Mouse (Mus musculus) liver, embryonic 14 days (tissue): Measurements from ENCODE around the gene Cacng6. TPM values are rescaled to one million over a fixed set of nuclear protein-coding genes. Genes with fewer than 3 reads are reported as not detected.

ENCODE experiments used
- polyA plus RNA-seq: library from polyadenylated mRNA; depleted of rRNA; stranded (reverse); fragments of >200 nt; gene quantifications from 2 replicates; pipeline ENCODE4 v1.2.3, GENCODE M21; 2012; rRNA removed

Gene Cacng6
- 0.17 TPM in 1 of 2 replicates, not detected in the other for polyA plus RNA-seq

DNA sequence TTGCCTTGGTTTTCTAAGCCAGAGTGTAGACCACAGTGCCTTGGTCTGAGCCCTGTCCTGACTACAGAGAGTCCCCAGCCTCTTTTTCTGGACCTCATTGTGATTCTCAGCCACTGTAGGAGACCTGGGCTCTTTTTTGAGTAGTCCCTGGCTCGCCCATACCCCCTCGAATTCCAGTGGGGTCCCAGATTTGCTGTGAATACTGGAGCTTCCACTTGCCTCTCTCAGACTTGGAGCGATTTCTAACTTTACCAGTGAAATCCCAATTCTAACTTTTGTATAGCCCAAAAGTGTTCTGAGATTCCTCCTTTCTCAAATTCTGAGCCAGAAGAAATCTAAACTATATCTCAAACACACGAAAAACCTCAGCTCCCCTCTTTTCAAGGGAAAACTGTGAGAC, at the start of gene Cacng6:
TSS of gene Cacng6 (plus strand) at position 301 of the 400 bp plus-strand sequence.

DNA sequence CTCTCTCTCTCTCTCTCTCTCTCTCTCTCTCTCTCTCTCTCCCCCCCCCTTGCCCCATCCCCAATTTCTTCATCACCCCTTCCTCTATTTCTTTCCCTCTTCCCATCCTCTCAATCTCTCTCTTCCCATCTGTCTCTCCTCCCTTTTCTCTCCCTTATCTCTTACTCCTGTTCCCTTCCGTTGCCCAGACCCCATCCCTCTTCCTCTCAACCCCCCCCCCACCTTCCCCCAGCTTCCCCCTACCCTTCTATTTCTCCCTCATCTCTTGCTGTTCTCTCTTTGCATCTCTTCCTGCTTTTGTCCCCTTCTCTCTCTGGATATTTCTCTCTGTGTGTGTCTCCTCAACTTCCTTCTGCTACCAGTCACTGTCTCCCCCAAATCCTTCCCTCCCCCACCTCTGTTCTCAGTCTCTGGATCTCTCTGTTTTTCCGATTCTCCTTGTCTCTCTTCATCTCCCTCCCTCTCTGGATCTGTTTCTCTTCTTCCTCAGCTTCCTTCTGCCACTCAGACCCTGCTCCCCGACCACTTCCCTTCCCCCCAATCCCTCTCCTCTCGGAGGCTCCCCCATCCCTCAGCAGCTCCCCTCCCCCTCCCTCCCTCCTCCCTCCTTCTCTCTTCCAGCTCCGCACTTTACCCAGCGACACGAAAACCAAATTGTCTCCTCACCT, 33.4 kb upstream of the Cacng6 start, which contains the start of gene Cacng8:
TSS of gene Cacng8 (plus strand) at position 271 of the 668 bp plus-strand sequence.

Other genes starting within 250 kb of the Cacng6 start
- 0.03 and 0.12 TPM in 2 replicates for gene Nlrp12, start 174.5 kb upstream of the Cacng6 start, polyA plus RNA-seq
- 19.1 and 22.0 TPM in 2 replicates for gene Myadm, start 135.1 kb upstream of the Cacng6 start, polyA plus RNA-seq
- 0.06 and 0.08 TPM in 2 replicates for gene Prkcg, start 135.0 kb upstream of the Cacng6 start, polyA plus RNA-seq
- 0.15 and 0.55 TPM in 2 replicates for gene Cacng7, start 91.2 kb upstream of the Cacng6 start, polyA plus RNA-seq
- gene Cacng8, start 33.5 kb upstream of the Cacng6 start, polyA plus RNA-seq = not detected in 2 replicates
- 0.09 and 0.10 TPM in 2 replicates for gene Tarm1, start 78.4 kb downstream of the Cacng6 start, polyA plus RNA-seq
- gene Oscar, start 192.0 kb downstream of the Cacng6 start, polyA plus RNA-seq = 0.07 and 0.09 TPM in 2 replicates
- gene Ndufa3, start 193.2 kb downstream of the Cacng6 start, polyA plus RNA-seq = 96.0 and 97.2 TPM in 2 replicates
- 11.8 TPM in 2 replicates for gene Tfpt, start 205.7 kb downstream of the Cacng6 start, polyA plus RNA-seq
- gene Prpf31, start 205.8 kb downstream of the Cacng6 start, polyA plus RNA-seq = 27.8 and 30.8 TPM in 2 replicates
- gene Cnot3, start 221.1 kb downstream of the Cacng6 start, polyA plus RNA-seq = 23.9 and 29.4 TPM in 2 replicates
- 3.5 and 3.9 TPM in 2 replicates for gene Leng1, start 241.6 kb downstream of the Cacng6 start, polyA plus RNA-seq